Mouse (Mus musculus) ES-Bruce4 (cell line): ENCODE data around the gene Srrm4. TPM values are rescaled to one million over a fixed set of nuclear protein-coding genes. Genes with fewer than 3 reads are reported as not detected.

ENCODE experiments used
- H3K27ac ChIP-seq: 2 replicates; pipeline ENCODE4 v1.5.1; 2012; ENCODE audit warnings: low read length, inconsistent platforms; ENCODE audit not compliant: insufficient read depth
- H3K27me3 ChIP-seq: 2 replicates; pipeline ENCODE4 v1.6.1; 2012; ENCODE audit warnings: mild to moderate bottlenecking, low read length, inconsistent platforms; ENCODE audit not compliant: control insufficient read depth, poor library complexity, insufficient read depth, severe bottlenecking
- H3K36me3 ChIP-seq: 2 replicates; pipeline ENCODE4 v1.6.1; 2012; ENCODE audit warnings: inconsistent platforms, mild to moderate bottlenecking, low read length, moderate library complexity; ENCODE audit not compliant: control insufficient read depth, poor library complexity, insufficient read depth, severe bottlenecking
- H3K4me1 ChIP-seq: one replicate; pipeline ENCODE4 v1.8.1; 2011; ENCODE audit warnings: low read length; ENCODE audit not compliant: control insufficient read depth, insufficient read depth
- H3K4me3 ChIP-seq: 2 replicates; pipeline ENCODE4 v1.5.1; 2011; ENCODE audit warnings: low read depth, mild to moderate bottlenecking, low read length
- H3K9ac ChIP-seq: 2 replicates; pipeline ENCODE4 v1.6.1; 2012; ENCODE audit warnings: low read depth, mild to moderate bottlenecking, inconsistent platforms; ENCODE audit not compliant: poor library complexity, severe bottlenecking
- H3K9me3 ChIP-seq: replicated peaks from 2 replicates; pipeline ENCODE4 v1.6.1; 2012; ENCODE audit warnings: mild to moderate bottlenecking, low read length, inconsistent platforms; ENCODE audit not compliant: control insufficient read depth, poor library complexity, insufficient read depth, severe bottlenecking
- CTCF ChIP-seq: IDR thresholded peaks from one replicate; pipeline ENCODE4 v1.8.1; 2011; ENCODE audit warnings: low read depth, low read length
- EP300 ChIP-seq: IDR thresholded peaks from 2 replicates; pipeline ENCODE4 v1.6.1; 2011; ENCODE audit warnings: low read depth, low read length; ENCODE audit not compliant: insufficient read depth
- POLR2A ChIP-seq: IDR thresholded peaks from one replicate; pipeline ENCODE4 v1.8.1; 2011; ENCODE audit warnings: low read length; ENCODE audit not compliant: insufficient read depth
- polyA plus RNA-seq: library from polyadenylated mRNA; stranded (reverse); fragments of >200 nt; gene quantifications from 2 replicates; pipeline ENCODE4 v1.2.4, GENCODE M21; 2011; ENCODE audit warnings: low read depth; ENCODE audit not compliant: missing spikeins, insufficient read depth, insufficient read length

The Srrm4 gene
- polyA plus RNA-seq, 1 experiment, result 0.48 TPM

DNA sequence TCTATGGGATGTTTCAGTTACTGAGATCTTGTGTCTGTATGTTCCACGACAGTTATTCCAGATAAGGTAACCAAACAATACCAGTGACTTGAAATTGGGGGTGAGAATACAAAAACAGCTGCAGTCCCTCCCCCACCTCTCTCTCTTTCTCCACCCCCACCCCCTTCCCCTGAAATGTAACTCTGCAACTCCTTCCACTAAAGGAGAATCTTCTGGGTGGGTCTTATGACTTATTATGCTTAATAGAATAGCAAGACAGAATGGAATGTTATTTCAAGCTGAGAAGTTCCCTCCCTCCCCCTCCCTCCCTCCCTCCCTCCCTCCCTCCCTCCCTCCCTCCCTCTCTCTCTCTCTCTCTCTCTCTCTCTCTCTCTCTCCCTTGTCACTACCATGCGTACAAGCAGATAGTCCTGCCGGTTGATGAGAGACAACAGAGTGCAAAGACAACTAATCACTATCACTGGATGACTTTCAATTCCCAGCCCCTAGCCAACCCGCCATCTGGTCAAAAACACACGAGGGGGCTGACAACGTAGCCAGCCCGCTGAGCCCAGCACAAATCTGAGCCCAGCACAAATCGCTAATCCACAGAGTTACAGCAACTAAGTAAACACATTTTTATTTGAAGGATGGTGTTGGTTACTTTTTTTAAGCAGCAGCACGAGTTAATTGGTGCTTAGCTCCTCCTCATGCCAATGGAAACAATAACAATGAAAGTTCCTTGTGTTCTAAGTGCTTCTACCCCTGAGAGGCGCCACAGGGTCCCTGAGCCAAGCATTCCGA lies 143.0 kb downstream of the Srrm4 start:
- H3K27me3 ChIP-seq, result no peaks in the 10 kb centered on the region
- peak overlapping the region; percentile 56 for H3K9ac ChIP-seq
- H3K4me1 ChIP-seq, result peaks cover 9% of the 10 kb centered on the region
- TF ChIP-seq POLR2A (no peak), CTCF (no peak), EP300 (no peak)
- peak overlapping the region; percentile 63; the same call in 1 of the 2 replicates for H3K4me3 ChIP-seq
- H3K9me3 ChIP-seq, result no peaks in the 10 kb centered on the region
- H3K36me3 ChIP-seq, result no peaks in the 10 kb centered on the region
- H3K27ac ChIP-seq, result peak overlapping the region; percentile 50; the same call in 1 of the 2 replicates

DNA sequence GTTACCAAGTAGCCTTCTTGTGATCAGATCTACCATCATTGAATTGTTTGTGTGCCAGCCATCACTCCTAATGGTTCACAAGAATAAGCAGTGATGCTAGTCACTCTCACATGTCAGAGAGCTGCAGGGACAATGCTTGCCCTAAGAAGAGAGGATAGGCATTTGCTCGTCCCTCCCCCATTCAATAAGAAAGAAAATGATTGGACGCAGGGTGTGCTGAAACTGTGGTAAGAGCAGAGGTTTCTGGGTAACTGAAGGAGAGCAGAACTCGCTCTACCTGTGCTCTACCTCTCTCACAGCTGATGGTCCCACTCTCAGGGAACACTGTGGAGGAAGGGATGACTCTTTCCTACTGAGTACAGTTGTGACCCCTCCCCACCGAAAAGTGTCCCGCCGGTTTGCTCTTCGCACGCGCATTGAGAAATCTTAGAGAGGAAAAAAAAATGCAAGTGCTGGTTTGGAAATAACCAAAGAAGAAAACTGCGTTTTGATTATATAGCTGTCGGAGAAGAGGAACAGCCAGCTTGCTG lies 143.7 kb downstream of the Srrm4 start:
- peak overlapping the region; percentile 56 for H3K9ac ChIP-seq
- H3K36me3 ChIP-seq, result no peaks in the 10 kb centered on the region
- TF ChIP-seq CTCF (no peak), POLR2A (peak; percentile 41)
- H3K27ac ChIP-seq, result peak overlapping the region; percentile 50; the same call in 1 of the 2 replicates
- no peaks in the 10 kb centered on the region for H3K27me3 ChIP-seq
- H3K4me3 ChIP-seq, result peak overlapping the region; percentile 63
- H3K4me1 ChIP-seq, result peaks cover 9% of the 10 kb centered on the region
- no peaks in the 10 kb centered on the region for H3K9me3 ChIP-seq

DNA sequence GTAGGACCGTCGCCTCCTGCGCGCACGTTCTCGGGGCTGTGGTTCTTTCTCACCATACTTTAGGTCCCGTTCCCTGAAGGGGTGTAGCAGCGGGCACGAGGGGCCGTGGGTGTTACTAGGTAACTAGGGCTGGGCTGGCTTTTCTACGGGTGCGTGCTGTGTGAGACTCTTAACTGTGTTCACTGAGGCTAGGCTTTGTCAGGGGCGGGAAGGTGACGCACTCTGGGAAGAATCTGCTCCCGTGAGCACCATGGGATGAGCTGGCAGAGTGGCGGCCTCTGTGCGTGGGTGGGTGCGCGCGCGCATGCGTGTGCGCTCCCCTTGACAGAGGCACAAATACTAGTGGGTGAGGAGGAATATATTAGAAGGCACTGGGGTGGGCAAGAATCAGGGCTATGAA lies 145.1 kb downstream of the Srrm4 start:
- TF ChIP-seq POLR2A, result no peak
- TF ChIP-seq CTCF, result no peak
- no peak for TF ChIP-seq EP300
- no peaks in the 10 kb centered on the region for H3K36me3 ChIP-seq
- peaks cover 9% of the 10 kb centered on the region for H3K4me1 ChIP-seq
- no peaks in the 10 kb centered on the region for H3K9me3 ChIP-seq
- no peaks in the 10 kb centered on the region for H3K27me3 ChIP-seq
- H3K4me3 ChIP-seq, result peak overlapping the region; percentile 34
- H3K27ac ChIP-seq, result peak overlapping the region; percentile 16; the same call in 1 of the 2 replicates
- peak overlapping the region; percentile 34; the same call in 1 of the 2 replicates for H3K9ac ChIP-seq

DNA sequence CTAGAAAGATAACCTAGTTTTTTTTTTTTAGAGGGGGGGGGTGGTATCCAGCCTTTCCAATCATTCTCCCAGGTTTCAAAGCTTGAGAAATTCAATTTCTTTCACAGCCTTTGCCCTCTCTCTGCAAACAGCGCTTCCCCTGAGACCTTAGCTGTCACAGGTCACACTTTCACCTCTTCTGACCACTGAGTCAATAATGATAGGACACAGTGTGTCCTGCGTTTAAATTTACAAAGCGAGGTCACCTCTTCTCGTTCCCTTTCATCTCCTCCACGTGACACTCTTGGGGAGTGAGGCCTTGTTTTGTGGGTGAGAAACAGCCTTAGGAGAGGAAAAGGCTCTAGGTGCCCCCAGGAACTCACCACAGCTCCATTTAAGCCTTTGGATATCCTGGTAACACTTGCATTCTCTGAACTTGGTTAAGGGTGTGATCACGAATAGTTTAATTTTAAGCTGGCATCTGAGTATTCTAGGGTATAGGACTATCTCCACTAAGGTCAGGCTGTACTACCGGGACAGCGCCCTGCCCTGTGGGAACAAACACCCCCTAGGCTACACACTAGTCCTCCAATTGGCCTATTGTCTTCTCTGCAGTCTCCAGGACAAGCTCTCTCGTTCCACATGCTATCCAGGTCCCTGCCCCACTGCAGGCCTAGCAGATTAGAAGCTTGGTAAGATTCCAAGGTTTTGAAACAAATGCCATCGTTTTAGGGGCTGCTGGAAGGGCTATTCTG lies 145.8 kb downstream of the Srrm4 start:
- peak overlapping the region; percentile 34; the same call in 1 of the 2 replicates for H3K9ac ChIP-seq
- peaks cover 9% of the 10 kb centered on the region for H3K4me1 ChIP-seq
- peak overlapping the region; percentile 34; the same call in 1 of the 2 replicates for H3K4me3 ChIP-seq
- H3K36me3 ChIP-seq, result no peaks in the 10 kb centered on the region
- H3K9me3 ChIP-seq, result no peaks in the 10 kb centered on the region
- H3K27me3 ChIP-seq, result no peaks in the 10 kb centered on the region
- peak overlapping the region; percentile 16 for H3K27ac ChIP-seq
- TF ChIP-seq EP300, result peak; percentile 52; the same call in 1 of the 2 replicates
- no peak for TF ChIP-seq CTCF

DNA sequence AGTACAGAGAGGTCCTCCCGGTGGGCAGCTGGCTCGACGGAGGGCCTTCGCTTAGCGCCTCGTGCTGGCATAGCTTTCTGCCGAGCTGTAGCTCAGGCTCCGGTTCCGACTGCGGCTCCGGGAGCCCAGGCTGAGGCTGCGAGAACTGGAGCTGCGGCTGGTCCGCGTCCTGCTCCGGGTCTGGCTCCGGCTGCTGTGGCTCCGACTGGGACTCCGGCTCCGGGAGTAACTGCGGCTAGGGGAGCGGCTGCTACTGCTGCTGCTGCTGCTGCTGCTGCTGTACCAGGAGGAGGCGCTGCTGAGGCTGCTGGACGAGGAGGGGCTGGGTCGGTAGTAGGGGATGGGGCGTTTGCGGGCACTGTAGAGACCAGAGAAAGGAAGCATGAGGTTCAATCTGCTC lies 147.1 kb downstream of the Srrm4 start:
- peak overlapping the region; percentile 57 for H3K4me3 ChIP-seq
- TF ChIP-seq POLR2A (no peak), CTCF (peak; percentile 81), EP300 (peak; percentile 19; the same call in 1 of the 2 replicates)
- H3K9me3 ChIP-seq, result no peaks in the 10 kb centered on the region
- H3K9ac ChIP-seq, result peak overlapping the region; percentile 47
- no peaks in the 10 kb centered on the region for H3K27me3 ChIP-seq
- peaks cover 8% of the 10 kb centered on the region for H3K4me1 ChIP-seq
- H3K36me3 ChIP-seq, result no peaks in the 10 kb centered on the region
- no peak overlapping the region for H3K27ac ChIP-seq
